Mouse (Mus musculus): ENCODE results near the gene AI413582.

The AI413582 gene

DNA sequence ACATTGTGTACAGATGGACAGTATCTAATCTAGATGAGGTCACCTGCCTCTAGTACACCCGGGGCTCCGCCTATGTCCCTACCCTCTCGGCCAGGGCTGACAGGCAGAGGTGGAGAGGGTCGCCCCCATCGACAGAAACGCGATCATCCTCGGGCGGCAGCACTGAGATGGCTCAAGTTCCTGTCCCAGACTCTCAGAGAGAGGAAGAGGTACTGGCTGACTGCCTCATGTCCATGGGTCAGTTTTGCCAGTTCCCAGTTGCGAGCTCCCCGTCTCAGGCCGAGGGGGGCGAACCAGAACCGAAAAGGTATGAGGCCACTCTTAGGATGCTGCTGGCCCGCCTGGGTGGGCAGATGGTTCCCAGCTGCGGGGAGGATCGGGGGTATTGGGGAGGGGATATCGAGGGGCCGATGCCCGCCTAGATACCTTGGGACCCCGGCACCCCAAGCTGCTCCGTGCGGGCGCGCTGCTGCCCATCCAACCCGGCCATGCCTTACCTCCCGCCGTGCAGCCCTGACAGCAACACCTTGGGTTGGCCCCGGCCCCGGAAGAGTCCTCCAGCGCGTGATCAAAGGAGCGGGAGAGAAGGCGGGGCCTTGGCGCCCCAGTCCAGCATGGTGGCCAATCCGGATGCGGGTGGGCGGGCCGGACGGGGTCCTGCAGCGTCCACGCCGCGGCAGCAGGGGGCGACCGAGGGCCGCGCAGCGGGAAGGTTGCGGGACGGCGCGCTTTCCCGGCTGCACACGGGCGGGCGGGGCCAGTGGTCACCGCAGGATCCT lies at the start of gene AI413582:
Gene AI413582 (minus strand): TSS at position 594 of the 779 bp plus-strand sequence.
- DNase-seq, result peak; percentile 97

DNA sequence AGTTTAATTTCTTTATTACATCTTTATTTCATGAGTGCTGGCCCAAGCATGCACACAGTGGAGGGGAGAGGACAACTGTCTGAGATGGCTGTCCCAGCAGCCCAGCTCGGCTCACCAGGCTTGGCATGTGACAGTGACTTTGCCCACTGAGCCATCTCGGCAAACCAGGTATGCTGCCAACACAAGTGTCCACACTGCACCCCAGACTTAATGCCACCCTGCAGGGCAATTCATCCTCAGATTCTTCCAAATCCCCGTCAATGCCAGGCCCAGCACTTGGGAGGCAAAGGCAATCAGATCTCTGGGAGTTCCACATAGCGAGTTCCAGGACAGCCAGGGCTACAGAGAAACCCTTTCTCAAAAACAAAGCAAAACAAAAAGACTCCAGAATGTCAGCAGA lies 47.5 kb upstream of the AI413582 start:
- DNase-seq, result no peak

DNA sequence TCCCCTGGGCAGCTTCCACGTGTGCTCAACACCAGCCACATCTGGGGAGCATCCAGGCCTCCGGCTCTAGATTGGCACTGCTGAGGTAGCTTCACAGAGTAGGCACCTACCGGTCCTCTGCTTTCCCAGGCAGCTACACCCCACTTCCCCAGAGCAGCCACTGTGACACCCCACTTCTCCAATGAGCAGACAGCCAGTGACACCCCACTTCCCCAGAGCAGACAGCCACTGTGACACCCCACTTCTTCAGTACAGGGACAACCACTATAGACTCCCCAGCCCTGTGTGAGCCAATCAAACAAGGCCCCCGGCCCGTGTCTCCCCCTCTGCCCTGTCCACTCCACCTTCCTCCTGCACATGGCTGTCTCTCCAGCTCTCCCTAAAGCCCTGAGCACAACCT lies 46.4 kb upstream of the AI413582 start:
- DNase-seq, result no peak

DNA sequence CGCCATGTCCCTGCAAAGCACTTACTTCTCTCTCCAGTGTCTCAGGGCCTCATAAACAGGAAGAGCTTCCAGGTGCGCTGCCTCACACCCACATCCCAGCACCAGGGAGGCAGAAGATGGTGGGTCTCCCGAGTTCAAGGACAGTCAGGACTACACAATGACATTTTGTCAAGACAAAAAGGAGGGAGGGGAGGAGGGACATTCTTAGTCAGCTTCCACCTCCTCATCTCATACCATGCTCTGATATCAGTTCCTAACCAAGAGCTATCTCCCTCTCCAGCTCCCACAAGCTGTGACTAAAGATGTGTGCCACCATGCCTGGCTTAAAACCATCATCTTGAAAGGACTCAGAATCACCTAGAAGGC lies 45.9 kb upstream of the AI413582 start:
- no peak for DNase-seq

DNA sequence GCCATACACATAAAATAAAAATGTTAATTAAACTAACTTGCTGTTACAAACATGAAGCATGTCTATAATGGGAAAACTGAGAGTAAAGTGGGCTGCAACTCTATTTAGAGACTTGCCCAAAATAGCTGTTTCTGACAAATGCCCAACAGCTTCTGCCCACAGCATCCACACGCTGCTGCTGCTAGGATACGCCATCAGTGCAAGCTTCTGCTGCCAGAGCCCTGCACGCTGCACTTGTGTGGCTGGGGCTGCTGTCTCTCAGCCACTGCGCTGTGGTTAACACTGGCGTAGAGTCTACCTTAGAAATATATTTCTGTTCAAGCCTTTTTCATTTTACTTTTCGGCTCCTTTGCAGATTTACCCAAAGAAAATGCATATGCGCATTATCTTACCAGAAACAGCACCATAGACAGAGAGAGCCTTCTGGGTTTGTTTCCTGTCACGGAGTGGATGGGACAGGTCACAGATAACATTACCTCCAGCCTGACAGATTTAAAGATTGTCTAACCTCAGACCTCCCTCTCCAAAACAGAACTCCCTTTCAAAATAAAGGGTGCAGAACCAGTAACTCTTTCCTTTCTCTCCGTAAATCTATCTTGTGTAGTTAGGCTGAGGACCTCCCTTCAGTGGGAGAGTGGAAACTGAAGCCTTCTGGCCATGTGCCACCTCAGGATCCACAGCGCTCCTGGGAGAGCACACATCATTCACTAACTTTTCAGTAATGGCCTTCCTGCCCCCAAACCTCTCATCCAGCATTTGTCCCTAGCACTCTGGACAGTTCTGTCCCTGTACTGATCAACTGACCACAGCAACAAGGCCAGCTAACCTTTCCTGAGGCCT lies 45.3 kb upstream of the AI413582 start:
- no peak for DNase-seq

DNA sequence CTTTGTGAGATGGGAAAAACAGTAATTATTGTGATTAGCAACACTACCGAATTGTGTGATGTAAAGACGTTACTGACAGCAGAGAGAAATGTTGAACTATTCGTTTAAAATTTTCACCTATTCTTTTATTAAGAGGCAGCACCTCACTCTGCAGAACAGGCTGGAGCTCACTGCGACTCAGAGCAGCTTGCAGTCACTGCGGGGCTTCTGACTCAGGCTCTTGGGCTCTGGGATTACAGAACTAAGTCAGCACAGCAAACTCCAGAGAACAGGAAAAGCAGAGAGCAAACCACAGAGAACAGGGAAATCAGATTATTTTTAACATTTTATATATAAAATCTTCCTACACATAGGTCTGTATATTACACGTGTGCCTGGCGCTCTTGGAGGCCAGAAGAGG lies 44.0 kb upstream of the AI413582 start:
- DNase-seq, result no peak

DNA sequence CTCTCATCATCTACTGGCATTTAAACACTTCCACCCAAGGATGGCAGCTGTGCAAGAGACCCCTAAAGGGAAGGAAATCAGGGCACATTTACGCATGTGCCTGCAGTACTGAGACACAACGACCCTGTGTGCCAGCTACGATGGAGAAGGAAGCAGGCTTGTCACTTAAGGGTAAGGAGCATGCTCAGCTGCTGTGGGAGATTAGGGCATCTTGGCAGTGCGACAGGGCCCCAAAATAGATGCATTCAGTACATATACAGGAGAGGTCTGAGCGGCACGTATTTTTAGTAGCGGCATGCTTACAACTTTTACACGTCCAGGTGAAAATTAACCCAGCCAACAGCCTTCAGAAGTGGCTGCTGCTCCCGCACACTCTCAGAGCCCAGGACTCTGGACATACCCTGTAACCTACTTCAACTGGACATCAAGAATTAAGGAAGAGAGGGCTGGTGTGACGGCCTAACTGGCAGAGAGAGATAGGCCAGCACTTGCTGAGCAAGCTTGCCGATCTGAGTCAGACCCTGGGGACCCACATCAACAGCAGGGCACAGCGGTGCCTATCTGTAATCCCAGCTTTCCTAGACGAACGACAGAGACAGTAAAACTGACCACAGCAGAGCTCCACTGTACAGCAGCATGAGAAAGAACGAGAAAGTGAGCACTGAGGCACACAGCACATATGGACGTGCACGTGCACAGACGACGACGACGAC lies 38.1 kb upstream of the AI413582 start:
- DNase-seq, result no peak

DNA sequence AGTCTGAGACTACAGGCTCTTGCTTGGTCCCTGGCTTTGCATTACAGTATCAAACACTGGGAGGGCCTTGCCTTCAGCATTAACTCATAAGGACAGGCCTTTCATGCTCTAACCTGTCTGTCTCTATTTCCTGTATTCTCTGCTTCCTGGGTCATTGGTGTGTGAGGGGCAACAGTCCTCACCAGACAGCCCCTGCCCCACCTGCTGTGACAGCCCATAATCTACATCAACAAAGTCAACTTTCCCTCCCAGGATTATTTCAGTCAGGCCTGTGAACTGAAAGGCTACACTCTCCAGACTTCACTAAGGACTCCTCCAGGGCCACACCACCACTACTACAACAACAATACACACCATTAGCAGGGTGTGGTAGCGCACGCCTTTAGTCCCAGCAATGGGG lies 37.5 kb upstream of the AI413582 start:
- DNase-seq, result no peak

DNA sequence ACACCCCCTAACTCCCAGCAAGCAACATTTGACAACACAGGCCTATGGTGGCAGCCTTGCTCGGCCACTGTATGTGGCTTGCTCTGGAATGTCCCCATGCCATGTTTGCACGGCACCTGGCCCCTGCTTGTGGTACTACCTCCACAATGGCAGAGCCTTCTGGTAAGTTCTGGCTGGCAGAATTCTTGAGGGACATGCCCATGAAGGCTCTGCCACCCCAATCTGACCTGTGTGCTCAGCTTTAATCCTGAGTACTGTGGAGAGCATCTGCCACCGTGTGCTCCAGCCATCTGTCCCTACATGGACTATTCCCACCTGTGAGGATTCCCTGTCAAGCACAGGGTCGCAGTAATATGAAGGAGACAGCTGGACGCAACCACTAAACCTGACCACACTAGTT lies 35.3 kb upstream of the AI413582 start:
- no peak for DNase-seq

DNA sequence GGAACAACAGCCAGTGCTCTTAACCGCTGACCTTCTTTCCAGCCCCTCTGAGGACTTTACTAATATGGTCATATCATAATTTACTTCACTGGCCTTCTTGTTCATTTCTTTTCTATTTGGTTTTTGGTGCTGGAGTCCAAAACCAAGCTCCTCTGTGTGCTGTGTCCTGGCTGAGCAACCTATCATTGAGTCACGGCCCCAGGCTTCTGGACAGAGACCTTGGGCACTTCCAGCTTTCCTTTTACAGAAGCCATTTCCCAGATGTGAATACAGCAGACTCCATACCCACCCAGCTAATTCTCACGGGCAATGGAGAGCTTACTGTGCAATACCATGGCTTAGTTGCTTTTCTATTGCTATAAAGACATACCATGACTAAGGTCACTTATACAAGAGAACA lies 34.7 kb upstream of the AI413582 start:
- no peak for DNase-seq

DNA sequence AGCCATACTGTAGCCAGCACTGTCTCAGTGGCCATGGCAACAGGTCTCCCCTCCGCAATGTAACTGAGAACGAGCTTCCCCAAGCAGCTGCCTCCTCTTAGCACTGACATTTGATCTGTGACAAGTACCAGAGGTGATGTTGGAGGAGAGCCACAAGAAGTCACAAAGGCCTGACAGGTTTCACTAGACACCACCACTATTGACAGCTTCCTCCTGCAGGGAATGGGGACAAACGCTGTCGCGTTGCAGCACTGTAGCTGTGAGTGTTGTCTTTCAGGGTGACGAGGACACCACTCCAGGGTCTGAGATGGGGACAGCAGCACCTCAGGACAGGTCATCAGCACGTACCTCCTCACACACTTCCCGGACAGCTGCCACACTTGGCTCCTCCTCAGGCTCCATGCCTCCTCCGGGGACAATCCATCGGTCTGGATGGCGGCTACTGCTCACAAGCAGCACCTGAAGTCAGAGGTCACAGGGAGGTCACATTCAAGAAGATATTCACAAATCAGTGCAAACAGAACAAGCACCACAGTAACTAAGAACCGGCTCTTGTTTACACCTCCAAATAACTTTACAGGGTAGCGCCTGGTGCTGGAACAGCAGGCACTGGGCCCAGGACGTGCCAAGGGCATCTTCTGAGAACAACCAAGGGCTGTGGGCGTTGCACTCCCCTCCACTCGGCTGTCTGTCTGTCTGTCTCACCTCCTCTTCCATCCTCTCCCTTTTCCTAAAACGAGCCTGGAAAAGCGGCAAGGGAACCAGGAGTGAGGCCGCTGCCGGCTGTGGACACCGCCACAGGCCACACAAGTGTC lies 31.0 kb upstream of the AI413582 start:
- no peak for DNase-seq

DNA sequence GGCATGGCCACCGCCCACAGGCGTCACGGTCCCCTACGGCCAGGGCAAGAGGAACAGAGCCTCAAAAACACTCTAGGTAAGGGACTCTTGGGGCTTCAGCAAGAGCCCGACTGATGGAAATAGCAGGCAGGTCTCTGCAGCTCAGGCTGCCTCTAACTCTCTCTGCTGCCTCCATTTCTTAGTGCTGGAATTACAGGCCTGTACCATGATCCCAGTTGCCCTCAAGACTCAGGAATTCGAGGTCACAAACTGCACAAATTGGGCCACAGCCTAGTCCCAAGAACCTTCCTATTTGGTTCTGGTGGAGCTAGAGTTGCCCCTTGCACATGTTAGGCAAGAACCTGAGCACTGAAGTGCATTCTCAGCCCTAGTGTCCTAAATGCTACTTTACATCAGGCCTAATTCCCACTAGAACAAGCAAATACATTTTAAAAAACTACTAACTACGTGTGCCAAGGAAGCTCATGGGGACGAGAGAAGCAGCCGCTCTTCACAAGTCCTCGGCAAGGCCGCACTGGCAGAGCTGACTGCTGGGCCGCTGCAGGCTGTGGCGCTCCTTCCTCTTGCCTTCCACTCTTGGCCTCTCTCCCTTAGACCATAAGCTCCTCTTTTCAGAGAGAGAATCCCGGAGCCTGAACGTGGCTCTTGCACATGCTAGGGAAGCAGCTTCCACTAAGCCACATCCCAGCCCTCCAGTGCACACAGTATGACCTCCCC lies 30.3 kb upstream of the AI413582 start:
- DNase-seq, result no peak

DNA sequence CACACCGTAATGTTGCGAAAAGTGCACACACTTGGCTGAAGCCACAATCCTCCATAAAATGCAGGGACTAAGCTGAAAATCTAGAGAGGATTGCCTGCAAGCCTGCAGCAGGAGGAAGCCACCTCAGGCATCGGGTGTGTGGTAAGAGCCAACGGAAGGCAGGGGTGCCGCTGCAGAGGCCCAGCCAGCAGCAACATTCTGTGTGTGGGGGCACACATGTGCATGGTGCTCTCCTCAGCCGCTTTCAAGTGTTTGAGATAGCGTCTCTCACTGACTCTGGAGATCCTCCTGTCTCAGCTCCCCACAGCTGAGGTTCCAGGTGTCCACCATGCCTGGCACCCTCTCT lies 27.0 kb upstream of the AI413582 start:
- DNase-seq, result no peak

DNA sequence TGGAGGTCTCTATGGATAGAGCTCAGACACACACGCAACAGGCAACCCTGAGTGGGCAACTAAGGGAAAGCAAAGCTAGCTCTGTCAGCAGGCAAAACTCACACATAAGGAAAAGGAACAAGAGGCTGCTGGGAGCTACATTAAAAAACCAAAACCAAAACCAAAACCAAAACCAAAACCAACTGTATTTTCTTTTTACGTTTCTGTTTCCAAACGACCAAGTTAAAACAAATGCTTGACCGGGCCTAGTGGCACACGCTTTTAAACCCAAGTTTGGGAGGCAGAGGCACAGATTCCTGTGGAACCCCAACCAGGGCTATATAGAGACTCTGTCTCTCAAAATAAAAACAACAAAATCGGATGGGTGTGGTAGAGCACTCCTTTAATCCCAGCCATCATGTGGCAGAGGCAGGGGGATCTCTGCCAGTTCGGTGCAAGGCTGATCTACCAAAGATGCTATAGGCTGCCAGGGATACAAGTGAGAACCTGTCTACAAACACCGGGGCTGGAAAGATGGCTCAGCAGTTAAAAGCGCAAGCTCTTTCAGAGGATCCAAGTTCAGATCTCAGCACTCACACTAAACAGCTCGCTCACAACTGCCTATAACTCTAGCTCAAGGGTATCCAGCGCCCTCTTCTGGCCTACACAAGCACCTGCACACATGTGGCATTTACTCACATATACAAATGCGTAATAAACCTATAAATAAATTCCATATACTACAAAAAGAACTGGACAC lies 26.4 kb upstream of the AI413582 start:
- DNase-seq, result no peak

DNA sequence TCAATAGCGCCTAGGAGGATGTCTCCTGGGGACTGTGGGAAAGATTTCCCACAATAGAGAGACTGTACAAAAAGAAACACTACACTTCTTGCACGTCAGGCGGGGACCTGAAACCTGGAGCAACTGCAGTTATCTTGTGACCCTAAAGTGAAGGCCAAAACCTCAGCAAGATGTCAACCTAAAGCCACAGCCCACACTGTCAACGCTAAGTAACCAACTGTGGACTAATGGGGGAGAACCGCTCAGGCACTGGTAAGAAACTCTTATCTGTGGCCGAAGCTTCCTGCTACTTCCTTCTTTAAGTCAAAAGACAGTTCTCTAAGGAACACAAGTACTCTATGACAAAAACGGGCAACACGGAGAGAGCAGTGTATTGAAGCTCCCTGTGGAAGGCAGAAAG lies 22.7 kb upstream of the AI413582 start:
- DNase-seq, result no peak

DNA sequence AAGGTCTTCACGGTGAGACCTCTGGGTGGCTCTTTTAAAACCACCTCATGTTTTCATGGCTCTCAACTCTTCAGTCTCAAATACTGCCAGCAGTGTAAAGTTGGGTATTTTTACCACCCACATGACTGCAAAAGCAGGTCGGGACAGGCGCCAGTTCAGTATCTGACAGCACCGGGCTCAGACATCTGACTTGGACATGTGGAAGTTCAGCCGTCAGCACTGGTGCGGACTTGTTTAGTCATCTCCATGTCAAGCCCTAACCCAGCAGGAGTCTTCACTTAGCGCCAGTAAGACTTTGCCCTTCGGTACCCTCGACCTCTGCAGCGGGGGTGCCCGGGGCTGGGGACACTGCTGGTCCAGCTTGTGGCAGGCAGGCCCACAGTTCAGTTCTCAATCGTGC lies 21.7 kb upstream of the AI413582 start:
- DNase-seq, result peak; percentile 59

DNA sequence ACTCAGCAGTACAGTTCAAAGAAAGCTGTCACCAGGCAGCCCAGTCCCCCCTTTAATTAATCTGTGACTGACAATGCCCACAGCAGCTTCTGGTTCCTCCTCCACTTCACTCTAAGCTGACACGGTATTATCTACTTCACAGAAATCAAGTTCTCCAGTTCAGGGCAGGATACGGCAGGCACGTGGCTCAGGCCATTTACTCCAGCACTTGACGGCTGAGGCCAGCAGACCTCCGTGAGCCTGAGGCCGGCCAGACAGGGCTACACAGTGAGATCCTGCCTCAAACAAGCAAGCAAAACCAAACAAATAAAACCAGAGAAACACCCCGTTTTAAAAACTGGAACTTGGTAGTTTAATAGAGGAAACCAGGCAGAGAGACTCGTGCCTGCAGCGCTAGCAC lies 21.1 kb upstream of the AI413582 start:
- no peak for DNase-seq

DNA sequence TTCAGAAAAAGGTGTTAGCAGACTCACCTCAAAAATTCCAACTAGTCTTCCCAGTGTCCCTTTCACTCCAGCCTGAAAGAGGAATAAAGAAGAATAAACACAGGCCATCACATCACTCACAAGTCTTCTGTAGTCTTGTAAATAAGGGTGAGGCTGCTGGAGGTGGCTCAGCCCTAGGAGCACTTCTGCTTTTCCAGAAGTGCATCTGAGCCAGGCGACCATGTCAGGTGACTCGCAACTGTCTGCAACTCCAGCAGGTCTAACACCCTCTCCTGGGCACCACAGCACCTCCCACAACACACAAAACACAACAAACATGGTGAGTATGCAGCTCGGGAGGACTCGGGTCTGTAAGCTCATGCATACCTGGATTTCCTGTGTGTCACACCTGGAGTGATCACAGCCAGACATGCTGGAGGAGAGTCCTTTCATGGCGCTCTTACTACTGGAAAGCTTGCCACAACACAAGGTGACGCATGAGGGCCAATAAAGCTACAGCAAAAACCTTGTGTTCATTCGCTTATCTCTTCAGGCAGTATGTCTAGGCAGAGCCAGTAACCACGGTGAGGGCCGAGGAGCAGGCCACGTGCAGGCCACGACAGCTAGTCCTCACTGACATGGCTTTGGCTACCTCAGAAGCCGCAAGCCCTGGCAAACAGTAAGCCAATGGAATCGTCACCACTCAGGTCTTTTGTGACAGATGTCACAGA lies 17.8 kb upstream of the AI413582 start:
- no peak for DNase-seq

DNA sequence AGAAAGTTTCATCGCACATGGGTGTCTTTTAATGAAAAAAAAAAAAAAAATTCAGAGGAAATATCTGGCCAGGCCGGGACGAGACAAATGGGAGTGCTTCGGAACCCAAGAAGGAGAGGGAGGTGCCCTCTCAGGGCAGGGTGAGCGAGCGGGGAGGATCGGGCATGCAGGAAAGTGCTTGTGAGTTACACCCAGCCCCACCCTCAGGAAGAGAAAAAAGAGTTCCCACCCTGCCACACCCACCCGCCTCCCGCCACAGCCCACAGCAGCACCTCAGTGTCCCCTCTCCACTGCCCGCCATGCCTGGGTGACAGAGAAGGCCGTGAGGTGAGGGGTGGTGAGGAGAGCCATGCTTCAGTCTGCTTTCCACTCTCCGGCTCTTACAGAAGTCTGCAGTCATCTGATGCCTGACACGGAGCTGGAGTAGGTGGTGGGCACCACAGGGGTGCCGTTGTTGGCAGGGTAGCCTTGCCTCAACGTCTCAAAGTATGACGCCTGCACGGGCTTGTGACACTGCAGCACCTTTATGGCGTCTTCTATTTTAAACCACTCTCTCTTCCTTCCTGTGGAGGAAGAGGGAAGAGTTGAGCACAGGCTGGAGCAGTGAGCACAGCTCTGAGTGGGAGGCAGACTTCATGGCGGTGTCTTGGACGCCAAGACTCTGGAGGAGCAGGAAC lies 15.0 kb upstream of the AI413582 start:
- DNase-seq, result no peak

DNA sequence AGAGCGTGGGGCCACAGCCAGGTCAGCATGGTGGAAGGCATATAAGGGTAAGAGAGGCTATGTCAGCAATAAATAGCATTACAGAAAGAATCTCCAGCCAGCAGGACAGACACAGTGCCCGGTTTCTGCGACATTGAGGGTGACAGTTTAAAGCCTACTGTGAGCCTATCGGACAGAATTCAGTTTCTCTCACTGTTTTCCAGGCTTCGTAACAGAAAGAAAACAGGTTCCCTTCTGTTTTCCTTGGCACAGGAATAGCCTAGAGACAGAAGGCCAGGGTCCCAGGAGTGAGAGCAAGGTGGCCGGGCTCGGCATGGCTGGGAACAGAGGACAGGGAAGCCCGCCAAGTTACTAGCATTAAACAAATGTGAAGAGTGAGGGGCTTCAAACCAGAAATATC lies 14.3 kb upstream of the AI413582 start:
- no peak for DNase-seq

Measured in kidney, postnatal 14 days (tissue).